Mouse (Mus musculus) liver, postnatal 0 days (tissue): ENCODE measurements around the gene Edem3.

Experiments used
- CTCF ChIP-seq: sonication (generic); IDR thresholded peaks from 2 replicates; pipeline ENCODE4 v1.5.1; 2016; ENCODE audit warnings: antibody characterized with exemption, low read depth
- EP300 ChIP-seq: IDR thresholded peaks from 2 replicates; pipeline ENCODE4 v1.6.1; 2016; ENCODE audit warnings: antibody characterized with exemption, low read depth, mild to moderate bottlenecking

DNA sequence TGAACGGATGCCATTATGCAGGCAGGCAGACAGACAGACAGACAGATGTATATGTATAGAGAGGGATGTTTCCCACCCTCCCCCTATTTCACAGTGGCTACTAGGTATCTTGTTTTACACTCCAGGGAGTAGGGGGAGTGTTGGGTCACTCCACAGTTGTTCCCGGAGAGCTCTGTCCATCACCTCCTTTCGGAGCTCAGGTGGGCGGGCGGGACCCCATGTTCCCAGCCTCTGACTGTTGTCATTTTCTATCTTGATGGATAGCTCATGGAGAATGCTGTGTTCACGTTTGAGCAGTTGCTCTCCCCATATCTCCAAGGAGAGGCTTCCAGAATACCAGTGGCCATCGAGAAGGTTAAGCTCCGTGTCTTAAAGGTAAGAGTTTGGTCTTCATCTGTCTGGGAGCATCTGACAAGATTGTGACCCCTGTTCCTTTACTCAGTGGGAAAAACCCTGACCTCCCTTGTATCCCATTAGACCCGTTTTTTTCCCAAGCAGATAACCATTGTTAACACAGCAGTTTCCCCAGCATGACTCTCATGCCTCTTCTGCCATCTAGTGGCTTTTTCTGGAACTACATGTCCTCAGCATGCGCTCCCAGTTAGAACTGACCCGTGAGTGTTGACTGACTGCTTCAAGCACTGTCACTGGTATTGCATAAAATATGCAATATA is 49.3 kb upstream of the Edem3 start:
- TF ChIP-seq CTCF (peak; percentile 98), EP300 (no peak)
